ENCODE assay signal across 8 mouse cellular contexts in the genomic region with DNA sequence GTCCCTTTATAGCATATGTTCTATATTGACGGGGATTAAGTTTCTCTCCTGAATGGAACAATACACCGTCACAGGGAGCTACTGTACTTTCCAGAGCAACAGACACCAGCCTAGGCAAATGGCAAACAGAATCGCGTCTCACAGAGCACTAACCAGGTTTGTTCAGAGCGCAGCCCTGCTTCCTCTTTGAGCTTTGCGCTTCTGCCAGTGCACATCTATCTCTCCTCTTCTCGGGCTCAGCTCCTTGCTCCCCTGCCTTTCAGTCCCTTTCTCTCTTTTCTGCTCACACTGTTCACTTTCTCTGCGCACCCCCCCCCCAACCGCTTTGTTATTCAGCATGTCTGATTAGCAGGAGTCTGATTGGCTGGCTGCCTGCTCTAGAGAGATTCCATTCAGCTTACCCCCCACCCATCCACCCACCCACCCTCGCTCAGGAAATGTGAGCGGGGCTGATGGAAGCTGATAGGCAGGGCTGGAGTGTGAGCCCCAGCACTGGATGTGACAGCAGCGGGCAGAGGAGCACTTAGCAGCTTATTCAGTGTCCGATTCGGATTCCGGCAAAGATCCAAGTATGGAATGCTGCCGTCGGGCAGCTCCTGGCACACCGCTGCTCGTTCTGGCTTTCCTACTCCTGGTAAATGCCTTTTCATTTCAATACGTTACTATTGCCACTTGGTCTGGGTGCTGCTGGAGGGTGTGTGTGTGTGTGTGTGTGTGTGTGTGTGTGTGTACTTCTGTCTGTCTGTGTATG.
DNase-seq lines count a peak whose midpoint lies in the region.

No protein-coding gene starts in this region.

- peak; percentile 13 for DNase-seq in adrenal gland, adult 8-10 months
- DNase-seq in embryo, embryonic 9.5 days (ENCODE audit: extremely low spot score): peak; percentile 85
- peak; percentile 45 to 65 for DNase-seq in heart, adult 18-20 months
- DNase-seq in kidney, adult 11 months: peak; percentile 23
- peak; percentile 49 to 52 for DNase-seq in left cerebral cortex, postnatal 25 days (ENCODE audit: low spot score in 2 of 2)
- DNase-seq in right cerebral cortex, postnatal 14 days: peak; percentile 43
- no peak for DNase-seq in thymus, postnatal 36 days

- no peaks in the 10 kb centered on the region for H3K9me3 ChIP-seq in megakaryocyte, embryonic 14.5 days

- H3K36me3 ChIP-seq in megakaryocyte, embryonic 14.5 days (replicated peaks; ENCODE audit: low read length): no peaks in the 10 kb centered on the region

- H3K4me1 ChIP-seq in megakaryocyte, embryonic 14.5 days: peaks cover 16% of the 10 kb centered on the region

- intact Hi-C loops in left cerebral cortex, postnatal 25 days (cut with DNase I): loop anchor here (10.0 kb wide), 1 partner anchor 491 kb away; no protein-coding TSS in a partner anchor

- peak overlapping the region; percentile 90 for H3K4me3 ChIP-seq in megakaryocyte, embryonic 14.5 days (replicated peaks)

- no peaks in the 10 kb centered on the region for H3K27me3 ChIP-seq in megakaryocyte, embryonic 14.5 days (replicated peaks)

Comparison
In these comparisons a context has a peak if more than half of its experiments do, and no peak if none do; other contexts are left out.
1. DNase-seq: peak in adrenal gland, adult 8-10 months (single experiment), embryo, embryonic 9.5 days (single experiment), heart, adult 18-20 months (2 of 2), kidney, adult 11 months (single experiment), left cerebral cortex, postnatal 25 days (2 of 2) and right cerebral cortex, postnatal 14 days (single experiment); none in thymus, postnatal 36 days (0 of 2).